Mouse (Mus musculus) ES-Bruce4 (cell line): ENCODE data around the gene Ppm1g. TPM values are rescaled to one million over a fixed set of nuclear protein-coding genes. Genes with fewer than 3 reads are reported as not detected.
A peak's percentile ranks its signal among the peaks of the same experiment; 100 is the strongest.

ENCODE experiments used
- H3K27ac ChIP-seq: 2 replicates; pipeline ENCODE4 v1.5.1; 2012; ENCODE audit warnings: low read length, inconsistent platforms; ENCODE audit not compliant: insufficient read depth
- H3K27me3 ChIP-seq: 2 replicates; pipeline ENCODE4 v1.6.1; 2012; ENCODE audit warnings: mild to moderate bottlenecking, low read length, inconsistent platforms; ENCODE audit not compliant: control insufficient read depth, poor library complexity, insufficient read depth, severe bottlenecking
- H3K36me3 ChIP-seq: 2 replicates; pipeline ENCODE4 v1.6.1; 2012; ENCODE audit warnings: inconsistent platforms, mild to moderate bottlenecking, low read length, moderate library complexity; ENCODE audit not compliant: control insufficient read depth, poor library complexity, insufficient read depth, severe bottlenecking
- H3K4me1 ChIP-seq: one replicate; pipeline ENCODE4 v1.8.1; 2011; ENCODE audit warnings: low read length; ENCODE audit not compliant: control insufficient read depth, insufficient read depth
- H3K4me3 ChIP-seq: 2 replicates; pipeline ENCODE4 v1.5.1; 2011; ENCODE audit warnings: low read depth, mild to moderate bottlenecking, low read length
- H3K9ac ChIP-seq: 2 replicates; pipeline ENCODE4 v1.6.1; 2012; ENCODE audit warnings: low read depth, mild to moderate bottlenecking, inconsistent platforms; ENCODE audit not compliant: poor library complexity, severe bottlenecking
- H3K9me3 ChIP-seq: replicated peaks from 2 replicates; pipeline ENCODE4 v1.6.1; 2012; ENCODE audit warnings: mild to moderate bottlenecking, low read length, inconsistent platforms; ENCODE audit not compliant: control insufficient read depth, poor library complexity, insufficient read depth, severe bottlenecking
- CTCF ChIP-seq: IDR thresholded peaks from one replicate; pipeline ENCODE4 v1.8.1; 2011; ENCODE audit warnings: low read depth, low read length
- EP300 ChIP-seq: IDR thresholded peaks from 2 replicates; pipeline ENCODE4 v1.6.1; 2011; ENCODE audit warnings: low read depth, low read length; ENCODE audit not compliant: insufficient read depth
- POLR2A ChIP-seq: IDR thresholded peaks from one replicate; pipeline ENCODE4 v1.8.1; 2011; ENCODE audit warnings: low read length; ENCODE audit not compliant: insufficient read depth
- polyA plus RNA-seq: library from polyadenylated mRNA; stranded (reverse); fragments of >200 nt; gene quantifications from 2 replicates; pipeline ENCODE4 v1.2.4, GENCODE M21; 2011; ENCODE audit warnings: low read depth; ENCODE audit not compliant: missing spikeins, insufficient read depth, insufficient read length

The Ppm1g gene
- polyA plus RNA-seq, 1 experiment: 225 TPM

GRCm38 (mm10) chr5:31196207-31196606, 24.3 kb downstream of the Ppm1g start:
- Histone ChIP-seq H3K27me3 (no peaks in the 10 kb centered on the region), H3K36me3 (peaks cover 44% of the 10 kb centered on the region), H3K4me1 (no peaks in the 10 kb centered on the region), H3K27ac (no peak overlapping the region), H3K4me3 (no peak overlapping the region), H3K9me3 (no peaks in the 10 kb centered on the region), H3K9ac (no peak overlapping the region)
- no peak for TF ChIP-seq POLR2A
- TF ChIP-seq CTCF: no peak
- no peak for TF ChIP-seq EP300

DNA sequence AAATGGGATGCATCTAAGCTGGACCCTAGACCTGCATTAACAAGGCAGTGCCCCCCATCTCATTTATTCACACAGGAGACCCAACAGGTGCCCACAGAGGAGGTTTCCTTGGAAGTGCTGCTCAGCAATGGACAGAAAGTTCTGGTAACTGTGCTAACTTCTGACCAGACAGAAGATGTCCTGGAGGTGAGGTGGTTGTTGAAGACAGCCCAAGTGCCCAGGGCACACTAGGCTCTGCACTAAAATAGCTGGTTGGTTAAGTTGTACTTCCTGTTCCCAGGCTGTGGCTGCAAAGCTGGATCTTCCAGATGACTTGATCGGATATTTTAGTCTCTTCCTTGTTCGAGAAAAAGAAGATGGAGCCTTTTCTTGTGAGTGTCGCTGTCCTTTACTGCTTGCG, 24.8 kb downstream of the Ppm1g start:
- no peaks in the 10 kb centered on the region for H3K9me3 ChIP-seq
- no peak for TF ChIP-seq POLR2A
- no peaks in the 10 kb centered on the region for H3K27me3 ChIP-seq
- H3K4me3 ChIP-seq: no peak overlapping the region
- H3K9ac ChIP-seq: no peak overlapping the region
- H3K36me3 ChIP-seq: peaks cover 44% of the 10 kb centered on the region
- no peak overlapping the region for H3K27ac ChIP-seq
- H3K4me1 ChIP-seq: no peaks in the 10 kb centered on the region

- Histone ChIP-seq H3K4me1 (no peaks in the 10 kb centered on the region), H3K36me3 (peaks cover 42% of the 10 kb centered on the region), H3K27me3 (no peaks in the 10 kb centered on the region), H3K9ac (no peak overlapping the region; the same call in 1 of the 2 replicates), H3K4me3 (no peak overlapping the region), H3K9me3 (no peaks in the 10 kb centered on the region), H3K27ac (peak overlapping the region; percentile 8; the same call in 1 of the 2 replicates)
- TF ChIP-seq CTCF: no peak
- TF ChIP-seq EP300: no peak
These were observed 25.7 kb downstream of the Ppm1g start for GRCm38 (mm10) chr5:31194486-31195485.

DNA sequence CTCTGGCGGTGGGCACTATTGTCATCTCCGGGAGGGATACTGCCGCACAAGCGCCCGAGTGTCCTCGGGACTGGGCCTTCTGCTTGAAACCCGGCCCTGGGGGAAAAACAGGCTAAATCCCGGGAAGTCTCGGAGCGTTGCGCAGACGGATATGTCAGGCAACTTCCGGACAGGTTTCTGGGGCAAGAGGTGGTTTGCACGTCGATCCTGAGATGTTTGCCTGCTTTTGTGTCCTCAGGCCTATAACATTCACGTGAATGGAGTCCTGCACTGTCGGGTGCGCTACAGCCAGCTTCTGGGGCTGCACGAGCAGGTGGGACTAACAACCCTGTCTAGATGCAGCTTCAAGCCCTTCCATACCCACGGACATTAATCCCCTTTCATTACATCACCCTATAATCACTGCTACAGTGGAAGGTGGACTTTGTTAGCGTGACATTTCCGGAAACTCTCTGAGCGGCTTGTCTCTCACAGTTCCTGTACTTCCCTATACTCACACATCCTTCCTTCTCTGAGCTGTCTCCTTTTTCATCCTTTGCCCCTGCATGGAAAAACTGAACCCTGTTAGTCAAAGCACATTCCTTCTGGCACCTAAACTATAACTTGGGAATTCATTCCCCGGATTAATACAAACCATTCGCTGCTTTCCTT, 26.7 kb downstream of the Ppm1g start:
- Histone ChIP-seq H3K9ac (peak overlapping the region; percentile 71), H3K27me3 (no peaks in the 10 kb centered on the region), H3K36me3 (peaks cover 32% of the 10 kb centered on the region), H3K9me3 (no peaks in the 10 kb centered on the region), H3K4me1 (no peaks in the 10 kb centered on the region), H3K4me3 (peak overlapping the region; percentile 90), H3K27ac (0 out of 2 replicates have a peak overlapping the region, but pooled peaks have one; percentile 12)
- no peak for TF ChIP-seq POLR2A
- no peak for TF ChIP-seq EP300
- no peak for TF ChIP-seq CTCF

DNA sequence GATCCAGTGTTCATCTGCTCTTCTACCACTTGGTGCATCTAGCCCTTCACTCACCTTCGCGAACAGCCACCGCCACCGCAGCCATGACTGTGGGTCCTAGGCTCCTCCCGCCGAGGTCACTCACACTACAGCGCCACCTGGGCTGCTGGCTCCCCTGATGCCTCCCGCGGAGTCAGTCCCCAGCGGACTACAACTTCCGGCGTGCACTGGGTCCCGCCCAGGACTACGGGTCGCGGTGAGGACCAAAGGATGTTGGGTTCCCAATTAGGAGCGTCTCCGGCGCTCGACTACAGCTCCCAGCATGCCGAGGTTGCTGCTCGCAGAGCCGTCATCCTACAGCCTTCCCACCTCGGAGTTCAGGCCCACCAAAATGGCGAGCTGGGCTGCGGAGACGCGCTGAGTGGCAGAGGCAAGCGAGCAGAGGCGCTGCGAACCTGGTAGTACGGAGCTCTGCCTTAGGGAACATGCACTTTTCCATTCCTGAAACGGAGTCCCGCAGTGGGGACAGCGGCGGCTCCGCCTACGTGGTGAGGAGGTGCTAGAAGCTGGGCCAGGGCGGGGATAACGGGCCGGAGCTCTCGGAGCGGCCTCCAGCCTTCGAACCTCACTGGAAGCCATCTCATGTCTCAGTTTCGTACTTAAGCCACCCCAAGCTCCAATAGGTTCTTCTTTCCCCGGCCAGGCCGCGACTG, 27.4 kb downstream of the Ppm1g start, which contains the start of the genes Snx17 and Eif2b4:
Gene Snx17 (plus strand): TSS at position 289 of the 692 bp plus-strand sequence.
Gene Eif2b4 (minus strand): TSS at position 492 of the 692 bp plus-strand sequence.
- no peaks in the 10 kb centered on the region for H3K27me3 ChIP-seq
- peaks cover 25% of the 10 kb centered on the region for H3K36me3 ChIP-seq
- peak; percentile 19; the same call in 1 of the 2 replicates for TF ChIP-seq EP300
- TF ChIP-seq CTCF: peak; percentile 64
- TF ChIP-seq POLR2A: peak; percentile 32
- 0 out of 2 replicates have a peak within 1 kb of the TSS, but pooled peaks have one; percentile 12 for H3K27ac ChIP-seq
- no peaks in the 10 kb centered on the region for H3K4me1 ChIP-seq
- H3K9me3 ChIP-seq: no peaks in the 10 kb centered on the region
- peak within 1 kb of the TSS; percentile 90 for H3K4me3 ChIP-seq
- peak within 1 kb of the TSS; percentile 77 for H3K9ac ChIP-seq
